Mouse (Mus musculus) erythroblast, embryonic 14.5 days (primary cell): ENCODE results near the gene Siva1. TPM values are rescaled to one million over a fixed set of nuclear protein-coding genes. Genes with fewer than 3 reads are reported as not detected.

Source experiments
- H3K27me3 ChIP-seq: 2 replicates; pipeline ENCODE4 v1.6.1; 2012; ENCODE audit warnings: inconsistent platforms; ENCODE audit not compliant: control insufficient read depth
- H3K36me3 ChIP-seq: 2 replicates; pipeline ENCODE4 v1.6.1; 2012; ENCODE audit warnings: mild to moderate bottlenecking, inconsistent platforms; ENCODE audit not compliant: control insufficient read depth
- H3K4me1 ChIP-seq: 2 replicates; pipeline ENCODE4 v1.6.1; 2012; ENCODE audit warnings: inconsistent platforms; ENCODE audit not compliant: control insufficient read depth
- H3K4me3 ChIP-seq: replicated peaks from 2 replicates; pipeline ENCODE3; 2012; ENCODE audit warnings: moderate library complexity, mild to moderate bottlenecking, inconsistent platforms
- H3K9me3 ChIP-seq: 2 replicates; pipeline ENCODE4 v1.6.1; 2012; ENCODE audit warnings: low read length, inconsistent platforms, mixed read lengths; ENCODE audit not compliant: control insufficient read depth
- GATA1 ChIP-seq: IDR thresholded peaks from 2 replicates; pipeline ENCODE4 v1.6.1; 2012; ENCODE audit warnings: low read length, inconsistent platforms, mixed read lengths
- TAL1 ChIP-seq: IDR thresholded peaks from 3 replicates; pipeline ENCODE4 v1.6.1; 2012; ENCODE audit warnings: low read length, inconsistent platforms, mixed read lengths
- polyA plus RNA-seq: library from polyadenylated mRNA; stranded (reverse); fragments of >175 nt; gene quantifications from 2 replicates; pipeline ENCODE4 v1.2.3, GENCODE M21; 2012

Gene Siva1
- polyA plus RNA-seq, 1 experiment: 20.6 TPM

DNA sequence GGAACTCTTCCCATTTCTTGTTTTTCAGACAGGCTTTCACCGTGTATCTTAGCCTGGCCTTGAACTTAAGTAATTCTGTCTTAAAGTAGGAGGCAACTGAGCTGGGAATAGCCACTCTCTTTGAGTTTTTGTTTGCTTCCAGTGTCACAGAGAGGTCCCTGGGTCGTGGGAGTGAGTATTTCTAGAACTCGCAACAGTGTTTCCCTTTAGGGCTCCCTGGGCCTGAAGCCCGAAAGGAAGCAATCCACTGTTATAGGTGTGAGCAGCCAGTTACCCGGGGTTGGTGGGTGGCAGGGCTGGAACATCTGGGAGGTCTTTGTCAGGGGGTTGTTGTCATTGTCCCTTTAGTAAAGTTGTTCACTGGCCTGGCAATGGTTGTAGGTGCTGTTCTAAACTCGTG, 1.7 kb downstream of the Siva1 start:
- TF ChIP-seq GATA1 (no peak), TAL1 (no peak)
- H3K9me3 ChIP-seq: no peaks in the 10 kb centered on the region
- H3K4me3 ChIP-seq: peak overlapping the region; percentile 74
- H3K36me3 ChIP-seq: peaks cover 51% of the 10 kb centered on the region
- H3K4me1 ChIP-seq: peaks cover 53% of the 10 kb centered on the region
- no peaks in the 10 kb centered on the region for H3K27me3 ChIP-seq

DNA sequence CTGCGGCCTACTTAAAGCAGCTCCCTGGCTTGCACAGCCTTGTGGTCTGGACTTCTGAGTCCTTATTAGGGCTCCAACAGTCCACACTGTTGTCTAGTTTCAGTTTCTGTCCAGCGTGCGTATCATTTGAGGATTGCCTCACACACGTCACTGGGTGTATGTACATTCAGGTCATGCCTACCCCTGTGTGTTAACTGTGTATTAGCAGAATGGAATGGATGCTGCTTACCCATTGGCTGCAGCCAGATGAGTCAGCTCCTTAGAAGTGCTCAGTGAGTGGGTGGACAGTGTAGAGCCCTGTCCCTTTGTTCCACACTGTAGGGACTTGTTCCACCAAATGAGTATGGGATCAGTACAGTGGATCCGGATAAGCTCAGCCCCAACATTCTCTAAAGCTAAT, 3.6 kb downstream of the Siva1 start:
- Histone ChIP-seq H3K27me3 (no peaks in the 10 kb centered on the region), H3K4me1 (peaks cover 52% of the 10 kb centered on the region), H3K36me3 (peaks cover 70% of the 10 kb centered on the region), H3K9me3 (no peaks in the 10 kb centered on the region), H3K4me3 (no peak overlapping the region)
- TF ChIP-seq GATA1 (no peak), TAL1 (no peak)

DNA sequence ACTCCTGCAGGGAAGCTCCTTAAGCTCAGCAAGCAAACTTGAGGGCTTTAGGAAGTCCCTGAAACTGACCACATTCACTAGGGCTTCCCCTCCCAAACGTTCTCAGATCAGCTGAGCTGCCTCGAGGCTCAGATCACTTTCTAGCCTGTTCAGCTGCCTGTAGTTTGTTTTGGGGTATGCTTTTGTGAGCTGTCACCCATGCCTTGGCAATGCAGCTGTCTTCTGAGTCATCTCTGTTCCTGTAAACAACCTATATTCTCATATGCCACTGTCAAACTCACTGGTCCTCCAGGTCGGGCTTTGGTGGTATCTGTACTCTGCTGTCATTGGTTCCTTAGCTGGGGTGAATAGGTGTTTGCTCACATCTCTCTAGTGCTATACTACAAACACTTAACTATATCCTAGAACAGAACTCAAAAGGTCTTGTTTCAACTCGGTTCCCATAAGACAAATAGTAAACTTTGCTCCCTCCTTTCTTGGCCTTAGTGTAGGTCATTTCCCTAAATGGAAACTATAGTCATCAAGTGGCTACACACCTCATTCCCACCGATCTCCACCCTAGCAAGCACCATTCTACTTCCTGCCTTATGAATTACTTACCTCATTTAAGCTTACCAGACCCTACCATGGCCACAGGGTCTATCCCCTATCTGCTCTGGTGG, 7.4 kb downstream of the Siva1 start:
- H3K36me3 ChIP-seq: peaks cover 100% of the 10 kb centered on the region

DNA sequence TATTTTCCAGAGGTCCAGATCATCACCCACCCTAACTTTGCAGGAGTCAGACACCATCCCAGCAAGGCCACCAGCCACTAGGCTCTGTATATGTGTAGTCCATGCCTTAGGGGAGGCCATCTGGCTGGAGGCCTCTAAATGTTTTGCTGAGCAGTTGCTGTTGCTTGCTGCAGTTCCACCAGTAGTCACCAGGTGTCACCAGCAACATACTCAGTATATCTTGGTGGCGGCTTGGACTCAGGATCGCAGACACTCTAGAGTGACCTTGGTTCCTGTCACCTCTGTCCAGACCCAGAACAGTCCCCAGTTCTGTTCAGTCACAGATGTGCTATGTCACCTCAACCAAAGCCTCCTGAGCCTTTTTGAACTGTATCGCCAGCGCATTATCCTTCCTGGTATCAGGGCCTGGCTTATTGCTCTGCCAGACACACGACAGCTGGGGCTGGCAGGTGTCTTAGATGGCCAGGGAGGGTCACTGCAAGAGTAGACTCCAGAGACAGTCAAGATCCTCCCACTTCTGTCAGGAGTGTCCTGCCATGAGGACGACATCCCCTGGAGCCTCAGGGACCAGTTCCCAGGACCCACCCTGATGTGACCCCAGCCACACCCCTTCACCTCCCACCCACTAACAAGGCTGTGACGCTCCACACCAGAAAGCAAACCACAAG, 8.8 kb downstream of the Siva1 start:
- Histone ChIP-seq H3K9me3 (no peaks in the 10 kb centered on the region), H3K4me1 (peaks cover 5% of the 10 kb centered on the region), H3K27me3 (no peaks in the 10 kb centered on the region), H3K4me3 (no peak overlapping the region), H3K36me3 (peaks cover 100% of the 10 kb centered on the region)
- TF ChIP-seq GATA1: no peak
- TF ChIP-seq TAL1: no peak

More for the DNA sequence above, 7.4 kb downstream of the Siva1 start:
- TF ChIP-seq GATA1 (no peak), TAL1 (no peak)
- peaks cover 18% of the 10 kb centered on the region for H3K4me1 ChIP-seq
- H3K27me3 ChIP-seq: no peaks in the 10 kb centered on the region
- no peaks in the 10 kb centered on the region for H3K9me3 ChIP-seq
- H3K4me3 ChIP-seq: no peak overlapping the region

DNA sequence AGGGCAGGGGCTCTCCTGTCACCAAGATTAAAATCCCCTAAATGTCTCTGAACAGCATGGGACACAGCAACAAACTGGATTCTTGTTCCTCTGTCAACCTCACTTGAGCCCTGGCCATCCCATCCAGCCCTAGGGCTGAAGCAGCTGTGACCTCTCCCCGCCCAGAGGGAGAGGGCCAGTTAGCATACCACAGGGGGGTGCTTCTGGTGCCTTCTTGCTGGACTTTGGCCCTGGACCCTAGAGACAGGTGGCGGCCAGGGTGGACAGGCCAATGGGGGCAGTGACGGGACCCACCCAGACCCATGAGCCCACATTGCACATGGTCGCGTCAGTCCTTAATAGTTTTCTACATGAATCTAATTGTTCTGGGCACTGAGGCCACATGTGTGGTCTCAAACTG, 9.6 kb downstream of the Siva1 start:
- Histone ChIP-seq H3K4me3 (no peak overlapping the region), H3K9me3 (no peaks in the 10 kb centered on the region), H3K27me3 (no peaks in the 10 kb centered on the region), H3K36me3 (peaks cover 100% of the 10 kb centered on the region), H3K4me1 (peaks cover 5% of the 10 kb centered on the region)
- no peak for TF ChIP-seq GATA1
- TF ChIP-seq TAL1: no peak

DNA sequence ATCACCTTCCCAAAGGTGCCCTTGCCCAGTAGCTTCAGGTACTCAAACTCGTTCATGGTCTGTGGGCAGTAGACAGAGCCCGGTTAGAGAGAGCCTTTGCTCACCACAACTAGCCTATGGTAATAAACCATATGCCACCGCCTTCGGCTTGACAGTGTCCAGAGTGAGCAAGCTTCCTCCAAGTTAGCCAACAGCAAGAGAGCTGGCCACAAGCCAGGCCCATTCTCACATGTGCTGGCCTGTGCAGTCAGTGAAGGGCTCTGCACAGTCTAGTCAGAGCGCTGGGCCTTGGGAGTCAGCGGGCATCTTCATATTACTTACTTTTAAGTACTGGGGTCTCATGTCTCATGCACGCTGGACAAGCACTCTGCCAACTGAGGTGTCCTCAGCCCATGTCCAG, 14.1 kb downstream of the Siva1 start:
- Histone ChIP-seq H3K4me1 (no peaks in the 10 kb centered on the region), H3K27me3 (no peaks in the 10 kb centered on the region), H3K4me3 (no peak overlapping the region), H3K36me3 (peaks cover 98% of the 10 kb centered on the region), H3K9me3 (no peaks in the 10 kb centered on the region)
- no peak for TF ChIP-seq TAL1

DNA sequence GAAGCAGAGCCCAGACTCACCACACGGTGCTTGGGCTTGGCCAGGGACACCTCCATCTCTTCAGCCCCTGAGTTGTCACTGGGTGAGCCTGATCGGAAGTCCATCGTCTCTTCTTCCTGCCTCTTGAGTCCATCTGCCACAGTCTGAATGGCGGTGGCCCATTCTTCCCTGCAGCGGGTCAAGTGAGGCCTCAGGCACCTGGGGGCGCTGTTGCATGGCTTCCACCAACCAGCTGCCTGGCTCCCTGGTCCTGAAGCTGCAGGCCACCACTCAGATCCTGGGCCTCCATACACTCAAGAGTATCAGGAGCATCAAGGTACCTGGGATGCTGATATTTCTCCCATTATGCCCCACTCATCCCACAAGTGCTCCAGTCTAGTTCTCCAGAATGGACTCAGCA, 14.6 kb downstream of the Siva1 start:
- no peaks in the 10 kb centered on the region for H3K27me3 ChIP-seq
- TF ChIP-seq TAL1 (no peak), GATA1 (no peak)
- no peak overlapping the region for H3K4me3 ChIP-seq
- no peaks in the 10 kb centered on the region for H3K9me3 ChIP-seq
- H3K4me1 ChIP-seq: no peaks in the 10 kb centered on the region
- H3K36me3 ChIP-seq: peaks cover 98% of the 10 kb centered on the region

DNA sequence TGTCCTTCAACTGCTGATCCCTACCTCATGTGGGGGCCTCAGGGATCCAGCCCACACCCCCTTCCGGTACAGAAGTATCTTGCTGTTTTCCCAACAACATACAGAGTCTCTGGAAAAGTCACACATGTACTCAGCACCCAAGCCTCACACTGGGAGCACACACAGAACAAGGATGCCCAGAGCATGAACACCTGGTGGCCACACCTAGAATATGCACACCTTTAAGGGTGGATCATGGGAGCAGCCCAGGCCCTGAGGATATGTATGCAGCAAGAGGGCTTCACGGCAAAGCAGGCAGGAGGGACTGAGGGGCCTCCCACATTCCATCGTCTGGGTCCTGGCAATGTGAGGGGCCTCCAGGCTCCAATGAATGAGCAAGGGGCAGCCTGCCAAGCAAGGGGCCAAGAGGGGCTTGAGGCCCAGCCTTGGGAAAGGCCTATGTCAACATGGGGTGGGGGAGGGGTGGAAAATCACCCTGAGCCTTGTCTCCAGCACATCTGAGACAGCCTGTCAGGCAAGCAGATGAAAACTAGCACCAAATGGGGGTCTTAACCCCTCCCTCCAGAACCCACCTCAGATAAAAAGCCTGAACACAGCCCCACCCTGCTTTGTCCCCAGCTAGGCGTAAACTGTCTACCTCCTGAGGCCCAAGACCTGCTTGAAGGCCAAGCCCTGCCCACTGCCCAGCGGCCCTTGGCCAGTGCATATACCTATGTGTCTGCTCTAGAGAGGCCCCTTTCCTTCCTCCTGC, 16.3 kb downstream of the Siva1 start:
- no peaks in the 10 kb centered on the region for H3K9me3 ChIP-seq
- TF ChIP-seq GATA1: no peak
- no peak for TF ChIP-seq TAL1

DNA sequence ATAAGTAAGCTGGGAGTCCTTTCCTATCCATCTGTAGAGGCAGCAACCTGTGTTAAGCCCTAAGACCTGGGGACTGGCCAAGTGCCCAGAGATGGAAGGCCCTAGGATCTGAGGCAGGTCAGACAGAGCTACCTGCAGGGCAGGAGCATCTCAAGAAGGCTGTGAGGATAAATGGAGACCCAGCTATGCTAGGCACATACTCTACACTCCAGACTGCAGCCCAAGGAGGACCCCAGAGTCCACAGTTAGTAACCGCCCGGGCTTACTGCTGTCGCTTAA, 16.8 kb downstream of the Siva1 start:
- Histone ChIP-seq H3K27me3 (no peaks in the 10 kb centered on the region), H3K36me3 (peaks cover 96% of the 10 kb centered on the region), H3K4me1 (no peaks in the 10 kb centered on the region), H3K4me3 (no peak overlapping the region), H3K9me3 (no peaks in the 10 kb centered on the region)
- TF ChIP-seq TAL1: no peak
- TF ChIP-seq GATA1: no peak

More for the DNA sequence above, 16.3 kb downstream of the Siva1 start:
- Histone ChIP-seq H3K4me3 (no peak overlapping the region), H3K4me1 (no peaks in the 10 kb centered on the region), H3K27me3 (no peaks in the 10 kb centered on the region), H3K36me3 (peaks cover 96% of the 10 kb centered on the region)
